Mouse (Mus musculus) intestine, embryonic 14.5 days (tissue): ENCODE measurements at regions not wholly inside any gene's neighbourhood (a gene's known extent, or its start where the extent isn't known, plus 50 kb on each side); places are given as distances from the start of the nearest gene placed in this dataset.
A peak's percentile ranks its signal among the peaks of the same experiment; 100 is the strongest.

Source experiments
- ATAC-seq: fragments of 200-750 bp; cut with Nextera tagmentation; replicated peaks from 2 replicates; pipeline ENCODE4 v1.8.0; 2017; ENCODE audit warnings: low read depth, moderate number of reproducible peaks, moderate TSS enrichment, moderate library complexity; ENCODE audit not compliant: low FRiP score, low TSS enrichment
- DNase-seq: peaks from one replicate; pipeline ENCODE4 v3.0.0-alpha.2; 2018; ENCODE audit warnings: low spot score
- H3K27ac ChIP-seq: fragments of 300-500 bp; sonication (generic); 2 replicates; pipeline ENCODE4 v1.5.1; 2014; ENCODE audit warnings: low read depth, mild to moderate bottlenecking, control low read depth
- H3K27me3 ChIP-seq: fragments of 300-500 bp; sonication (generic); replicated peaks from 2 replicates; pipeline ENCODE4 v1.6.1; 2014; ENCODE audit warnings: low read length, control low read depth; ENCODE audit not compliant: control insufficient read depth, insufficient read depth
- H3K36me3 ChIP-seq: fragments of 300-500 bp; sonication (generic); 2 replicates; pipeline ENCODE4 v1.6.1; 2014; ENCODE audit warnings: low read length, control low read depth; ENCODE audit not compliant: control insufficient read depth, insufficient read depth
- H3K4me1 ChIP-seq: fragments of 300-500 bp; sonication (generic); replicated peaks from 2 replicates; pipeline ENCODE4 v1.6.1; 2014; ENCODE audit warnings: low read length, control low read depth, mixed read lengths; ENCODE audit not compliant: control insufficient read depth, insufficient read depth
- H3K4me2 ChIP-seq: fragments of 300-500 bp; sonication (generic); 2 replicates; pipeline ENCODE4 v1.6.1; 2014; ENCODE audit warnings: low read length
- H3K4me3 ChIP-seq: fragments of 300-500 bp; sonication (generic); 2 replicates; pipeline ENCODE4 v1.5.1; 2014; ENCODE audit warnings: low read depth, low read length, control low read depth, mixed read lengths
- H3K9ac ChIP-seq: fragments of 300-500 bp; sonication (generic); 2 replicates; pipeline ENCODE4 v1.6.1; 2014; ENCODE audit warnings: mild to moderate bottlenecking, low read length
- H3K9me3 ChIP-seq: fragments of 300-500 bp; sonication (generic); 2 replicates; pipeline ENCODE4 v1.6.1; 2016; ENCODE audit warnings: low read length, control low read depth; ENCODE audit not compliant: control insufficient read depth
- WGBS: fragments of 180-500 bp; shearing (Covaris S2); extraction: QIAGEN DNeasy Blood & Tissue Kit; methylation state at CpG from one replicate; pipeline ENCODE4 v1.1.7; 2014; 5-methylcytosine and 5-hydroxymethylcytosine counted together

DNA sequence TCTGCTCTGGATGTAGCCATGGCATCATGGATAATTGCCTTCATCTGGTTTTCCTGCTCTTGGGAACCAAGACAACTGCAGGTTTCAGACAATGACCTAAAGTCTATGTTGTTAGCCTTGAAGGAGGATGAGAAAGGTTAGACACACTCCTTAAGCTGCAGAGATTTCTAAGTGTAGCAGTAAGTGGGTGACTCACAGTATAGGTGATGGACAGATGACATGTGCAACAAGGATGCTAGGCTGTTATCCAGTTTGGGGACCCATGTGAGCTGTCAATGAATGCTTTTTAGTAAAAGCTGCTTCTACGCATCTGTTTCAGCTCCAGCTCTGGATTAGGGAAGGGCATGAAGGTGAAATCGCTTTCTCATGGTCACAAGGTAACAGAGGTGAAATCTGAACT is 1159.7 kb upstream of the A1bg start:
- H3K27ac ChIP-seq, result no peak overlapping the region
- 93% methylated on average over 2 of the region's 2 CpGs for WGBS

DNA sequence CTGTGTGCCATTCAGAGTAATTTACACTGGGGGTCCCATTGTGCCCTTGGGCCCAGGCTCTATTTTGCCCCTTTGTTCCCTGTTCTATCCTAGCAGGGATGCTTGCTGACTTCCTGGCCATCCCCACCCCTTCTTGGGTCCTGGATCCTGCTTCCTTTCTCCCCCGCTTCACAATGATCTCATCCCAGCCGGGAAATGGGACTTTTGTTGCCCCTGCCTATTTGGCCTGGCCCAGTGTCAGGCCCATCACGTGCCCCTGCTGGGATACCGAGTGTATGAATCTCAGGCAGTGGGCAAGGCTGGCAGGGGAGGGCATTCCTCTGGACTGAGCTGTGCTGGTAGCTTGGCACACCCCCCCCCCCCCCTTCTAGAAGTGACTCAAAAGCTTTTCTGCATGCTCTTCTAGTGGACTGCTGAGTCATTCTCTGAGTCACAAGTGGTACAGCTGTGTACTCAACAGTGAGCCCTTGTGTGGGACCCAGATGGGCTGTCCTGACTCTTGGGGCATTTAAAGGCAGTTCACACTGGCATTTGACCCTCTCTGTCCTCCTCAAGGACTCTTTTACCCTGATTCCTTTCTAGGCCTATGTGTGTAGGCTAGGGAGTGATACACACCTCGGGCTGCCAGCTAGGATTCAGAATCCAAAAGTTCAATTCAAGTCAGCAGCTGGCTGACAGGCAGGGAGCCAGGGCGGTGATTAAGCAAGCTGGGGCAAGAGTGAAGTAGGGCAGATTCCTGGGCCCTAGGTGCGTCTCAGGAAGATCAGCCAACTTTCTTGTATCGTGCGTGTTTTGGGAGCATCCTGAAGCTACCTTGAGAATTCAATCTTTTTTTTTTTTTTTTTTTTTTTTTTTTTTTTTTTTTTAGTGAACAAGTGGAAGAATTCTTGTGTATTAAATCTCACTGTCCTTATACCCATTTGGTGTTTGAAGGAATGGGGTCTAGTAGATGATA is 1156.6 kb upstream of the A1bg start:
- no peaks in the 10 kb centered on the region for H3K27me3 ChIP-seq
- DNase-seq (no peak), ATAC-seq (0 out of 2 replicates have a peak, but pooled peaks have one; percentile 19)
- H3K27ac ChIP-seq, result no peak overlapping the region
- no peak overlapping the region for H3K4me2 ChIP-seq
- H3K36me3 ChIP-seq, result no peaks in the 10 kb centered on the region
- no peaks in the 10 kb centered on the region for H3K4me1 ChIP-seq
- 74% methylated on average over 9 of the region's 9 CpGs for WGBS
- no peaks in the 10 kb centered on the region for H3K9me3 ChIP-seq
- no peak overlapping the region for H3K9ac ChIP-seq
- no peak overlapping the region for H3K4me3 ChIP-seq

More for the DNA sequence above, 1159.7 kb upstream of the A1bg start:
- no peaks in the 10 kb centered on the region for H3K4me1 ChIP-seq
- H3K9ac ChIP-seq, result no peak overlapping the region
- no peaks in the 10 kb centered on the region for H3K9me3 ChIP-seq
- no peak overlapping the region for H3K4me2 ChIP-seq
- no peak overlapping the region for H3K4me3 ChIP-seq
- H3K27me3 ChIP-seq, result no peaks in the 10 kb centered on the region
- ATAC-seq (no peak), DNase-seq (no peak)
- no peaks in the 10 kb centered on the region for H3K36me3 ChIP-seq

DNA sequence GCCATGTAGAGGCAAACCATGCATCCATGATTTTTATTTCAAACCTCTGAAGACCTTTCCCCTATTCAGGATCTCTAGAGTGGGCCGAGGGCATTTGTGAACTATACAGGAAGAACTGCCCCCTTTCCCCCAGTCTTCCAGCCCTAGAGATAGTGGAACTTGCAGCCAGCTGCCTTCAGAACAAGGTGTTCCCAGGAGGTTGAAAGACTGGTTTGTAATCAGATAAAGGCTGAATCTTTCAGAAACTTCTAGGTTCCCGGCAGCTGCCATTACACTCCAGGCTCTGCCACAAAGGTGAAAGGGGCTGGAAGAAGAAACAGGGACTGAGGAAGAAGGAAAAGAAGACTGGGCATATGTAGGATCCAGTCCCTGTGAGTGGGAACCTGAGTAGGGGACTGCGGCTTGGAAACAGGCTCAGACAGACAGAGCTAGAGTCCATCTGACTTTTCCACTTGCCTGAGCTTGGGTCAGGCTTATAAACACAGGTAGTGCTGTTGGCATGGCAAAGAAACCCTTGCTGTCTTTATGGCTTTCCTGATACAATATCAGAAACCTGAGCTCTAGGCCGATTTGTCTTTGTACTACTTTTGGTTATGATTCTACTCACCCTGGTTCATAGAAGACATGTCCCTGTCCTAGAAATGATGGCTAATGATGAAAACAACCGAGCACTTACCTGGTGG is 1153.9 kb upstream of the A1bg start:
- Histone ChIP-seq H3K36me3 (no peaks in the 10 kb centered on the region), H3K4me1 (no peaks in the 10 kb centered on the region), H3K27ac (no peak overlapping the region), H3K4me3 (no peak overlapping the region), H3K9me3 (no peaks in the 10 kb centered on the region), H3K27me3 (no peaks in the 10 kb centered on the region), H3K9ac (no peak overlapping the region), H3K4me2 (no peak overlapping the region)
- DNase-seq, result no peak
- WGBS, result 75% methylated on average over 5 of the region's 5 CpGs
- ATAC-seq, result no peak

GRCm38 (mm10) chr15:62074735-62075134 is 1151.9 kb upstream of the A1bg start:
- Histone ChIP-seq H3K9ac (no peak overlapping the region), H3K4me1 (no peaks in the 10 kb centered on the region), H3K9me3 (no peaks in the 10 kb centered on the region), H3K4me3 (no peak overlapping the region), H3K27ac (no peak overlapping the region), H3K36me3 (no peaks in the 10 kb centered on the region), H3K27me3 (no peaks in the 10 kb centered on the region), H3K4me2 (no peak overlapping the region)
- DNase-seq (no peak), ATAC-seq (no peak)
- WGBS, result 93% methylated on average over 4 of the region's 4 CpGs

GRCm38 (mm10) chr15:62073595-62073994 is 1150.8 kb upstream of the A1bg start:
- Histone ChIP-seq H3K4me2 (no peak overlapping the region), H3K36me3 (no peaks in the 10 kb centered on the region), H3K27me3 (no peaks in the 10 kb centered on the region), H3K9me3 (no peaks in the 10 kb centered on the region), H3K4me3 (no peak overlapping the region), H3K27ac (no peak overlapping the region), H3K9ac (no peak overlapping the region), H3K4me1 (no peaks in the 10 kb centered on the region)
- DNase-seq (no peak), ATAC-seq (no peak)
- 91% methylated on average over 5 of the region's 5 CpGs for WGBS

GRCm38 (mm10) chr15:62071311-62071710 is 1148.5 kb upstream of the A1bg start:
- ATAC-seq, result no peak
- 87% methylated on average over 2 of the region's 2 CpGs for WGBS
- Histone ChIP-seq H3K9ac (no peak overlapping the region), H3K4me2 (no peak overlapping the region), H3K27ac (no peak overlapping the region), H3K4me1 (no peaks in the 10 kb centered on the region), H3K36me3 (no peaks in the 10 kb centered on the region), H3K9me3 (no peaks in the 10 kb centered on the region), H3K4me3 (no peak overlapping the region), H3K27me3 (no peaks in the 10 kb centered on the region)
- DNase-seq, result no peak

- Histone ChIP-seq H3K9ac (no peak overlapping the region), H3K4me2 (no peak overlapping the region), H3K9me3 (no peaks in the 10 kb centered on the region), H3K36me3 (no peaks in the 10 kb centered on the region), H3K27me3 (no peaks in the 10 kb centered on the region), H3K4me3 (no peak overlapping the region), H3K27ac (no peak overlapping the region), H3K4me1 (no peaks in the 10 kb centered on the region)
- 36% methylated on average over 11 of the region's 11 CpGs for WGBS
- DNase-seq (no peak), ATAC-seq (no peak)
Observed at GRCm38 (mm10) chr15:62068422-62069160, 1145.8 kb upstream of the A1bg start.

DNA sequence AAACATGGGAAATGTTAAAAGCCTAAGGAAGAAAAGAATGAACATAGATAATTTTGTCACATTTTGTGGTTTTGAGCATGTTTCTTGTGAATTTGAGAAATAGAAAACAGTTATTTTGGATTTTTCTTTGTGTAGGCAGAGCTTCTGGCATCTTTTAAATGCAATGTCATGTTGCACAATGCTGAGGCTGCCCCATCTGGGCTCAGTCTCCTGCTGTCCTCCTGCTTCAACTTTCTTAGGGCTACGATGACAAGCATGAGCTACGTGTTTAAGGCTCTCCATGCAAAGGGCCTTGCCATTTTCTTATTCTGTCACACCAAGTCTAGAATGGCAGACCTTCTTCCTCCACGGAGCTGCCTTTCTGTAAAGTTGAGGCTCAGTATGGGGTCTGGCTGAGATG is 1141.6 kb upstream of the A1bg start:
- Histone ChIP-seq H3K36me3 (no peaks in the 10 kb centered on the region), H3K9me3 (no peaks in the 10 kb centered on the region), H3K27ac (no peak overlapping the region), H3K4me2 (no peak overlapping the region), H3K9ac (no peak overlapping the region), H3K4me3 (no peak overlapping the region), H3K4me1 (no peaks in the 10 kb centered on the region), H3K27me3 (no peaks in the 10 kb centered on the region)
- ATAC-seq (no peak), DNase-seq (no peak)
- WGBS, result 87% methylated on average over 3 of the region's 3 CpGs
